ENCODE assay signal across 8 mouse cellular contexts in the genomic region with DNA sequence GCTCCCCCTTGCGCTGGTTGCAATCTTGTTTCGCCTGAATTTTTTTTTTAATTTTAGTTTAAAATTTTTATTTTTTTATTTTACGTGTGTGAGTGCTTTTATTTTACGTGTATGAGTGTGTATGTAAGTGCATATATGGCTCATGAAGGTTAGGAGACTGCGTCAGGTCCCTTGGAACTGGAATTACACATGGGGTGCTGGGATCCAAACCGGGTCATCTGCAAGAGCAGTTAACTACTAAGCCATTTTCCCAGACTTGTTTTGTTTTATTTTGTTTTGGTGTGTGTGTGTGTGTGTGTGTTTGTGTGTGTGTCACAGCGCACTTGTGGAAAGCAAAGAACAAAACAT. TPM values are rescaled to one million over a fixed set of nuclear protein-coding genes. Genes with fewer than 3 reads are reported as not detected.
DNase-seq lines count a peak whose midpoint lies in the region; ATAC-seq and TF ChIP-seq lines count a peak whose summit lies in the region.

No protein-coding gene starts in this region.

- H3K9me3 ChIP-seq in embryonic facial prominence, embryonic 14.5 days (ENCODE audit: control insufficient read depth, low read length) = no peaks in the 10 kb centered on the region
- H3K9me3 ChIP-seq in limb, embryonic 11.5 days (ENCODE audit: control insufficient read depth, low read length) = no peaks in the 10 kb centered on the region
- no peaks in the 10 kb centered on the region for H3K9me3 ChIP-seq in neural tube, embryonic 14.5 days (ENCODE audit: control insufficient read depth, low read length)

- H3K27me3 ChIP-seq in liver, adult 2 months (ENCODE audit: control insufficient read depth, insufficient read depth, low read length) = no peaks in the 10 kb centered on the region
- H3K27me3 ChIP-seq in embryonic facial prominence, embryonic 14.5 days (replicated peaks; ENCODE audit: control insufficient read depth, insufficient read depth, low read length) = no peaks in the 10 kb centered on the region
- no peaks in the 10 kb centered on the region for H3K27me3 ChIP-seq in limb, embryonic 11.5 days (ENCODE audit: control insufficient read depth, insufficient read depth, low read length)
- H3K27me3 ChIP-seq in neural tube, embryonic 14.5 days (ENCODE audit: control insufficient read depth, insufficient read depth, low read length) = no peaks in the 10 kb centered on the region

- H3K4me2 ChIP-seq in embryonic facial prominence, embryonic 14.5 days (ENCODE audit: low read depth, low read length) = peak overlapping the region; percentile 72
- H3K4me2 ChIP-seq in limb, embryonic 11.5 days (ENCODE audit: low read depth, severe bottlenecking) = peak overlapping the region; percentile 92; the same call in 1 of the 2 replicates
- peak overlapping the region; percentile 85 for H3K4me2 ChIP-seq in neural tube, embryonic 14.5 days (ENCODE audit: low read depth, low read length)

- ATAC-seq in embryonic facial prominence, embryonic 14.5 days (ENCODE audit: low read depth) = no peak
- no peak for ATAC-seq in limb, embryonic 11.5 days (ENCODE audit: insufficient number of reproducible peaks, low FRiP score, low TSS enrichment, low read depth)
- no peak for ATAC-seq in neural tube, embryonic 14.5 days (ENCODE audit: low read depth)

- no peaks in the 10 kb centered on the region for H3K36me3 ChIP-seq in liver, adult 2 months (ENCODE audit: control insufficient read depth, insufficient read depth, low read length)
- H3K36me3 ChIP-seq in embryonic facial prominence, embryonic 14.5 days (ENCODE audit: control insufficient read depth, insufficient read depth, low read length) = no peaks in the 10 kb centered on the region; the same call in 1 of the 2 replicates
- H3K36me3 ChIP-seq in limb, embryonic 11.5 days (ENCODE audit: control insufficient read depth, insufficient read depth, low read length) = no peaks in the 10 kb centered on the region
- no peaks in the 10 kb centered on the region for H3K36me3 ChIP-seq in neural tube, embryonic 14.5 days (ENCODE audit: control insufficient read depth, insufficient read depth, low read length)

- DNase-seq in liver, adult 2 months (ENCODE audit: extremely low read depth, low read depth, low spot score) = no peak
- DNase-seq in liver = no peak
- no peak for DNase-seq in embryonic facial prominence, embryonic 14.5 days (ENCODE audit: low spot score)
- no peak for DNase-seq in limb, embryonic 11.5 days (ENCODE audit: low spot score)
- no peak for DNase-seq in gastrocnemius, postnatal 4 days (ENCODE audit: low spot score in 2 of 2)
- no peak for DNase-seq in cerebellum, adult 9-11 months
- DNase-seq in cerebellum, postnatal 14 days = no peak

- H3K4me3 ChIP-seq in liver, adult 2 months (ENCODE audit: insufficient read depth, low read depth, low read length) = peak overlapping the region; percentile 32
- H3K4me3 ChIP-seq in embryonic facial prominence, embryonic 14.5 days (ENCODE audit: low read depth, low read length) = peak overlapping the region; percentile 68
- peak overlapping the region; percentile 87 for H3K4me3 ChIP-seq in limb, embryonic 11.5 days (ENCODE audit: low read depth, low read length)
- peak overlapping the region; percentile 71 for H3K4me3 ChIP-seq in neural tube, embryonic 14.5 days (ENCODE audit: low read depth, low read length)

- no peak for TF ChIP-seq CTCF in liver, adult 2 months (IDR thresholded peaks at IDR 0.05; ENCODE audit: low read depth, low read length)

- peaks cover 8% of the 10 kb centered on the region for H3K4me1 ChIP-seq in liver, adult 2 months (ENCODE audit: control insufficient read depth, insufficient read depth, low read length)
- H3K4me1 ChIP-seq in embryonic facial prominence, embryonic 14.5 days (ENCODE audit: control insufficient read depth, insufficient read depth, low read length) = peaks cover 9% of the 10 kb centered on the region
- H3K4me1 ChIP-seq in limb, embryonic 11.5 days (ENCODE audit: control insufficient read depth, insufficient read depth, low read length) = peaks cover 11% of the 10 kb centered on the region
- H3K4me1 ChIP-seq in neural tube, embryonic 14.5 days (ENCODE audit: control insufficient read depth, insufficient read depth, low read length) = peaks cover 12% of the 10 kb centered on the region; the same call in 1 of the 2 replicates

- H3K9ac ChIP-seq in liver, adult 2 months (ENCODE audit: low read depth, low read length) = peak overlapping the region; percentile 46; the same call in 1 of the 2 replicates
- H3K9ac ChIP-seq in embryonic facial prominence, embryonic 14.5 days (ENCODE audit: low read depth, low read length) = peak overlapping the region; percentile 79
- peak overlapping the region; percentile 83; the same call in 1 of the 2 replicates for H3K9ac ChIP-seq in limb, embryonic 11.5 days (ENCODE audit: low read length)
- peak overlapping the region; percentile 66; the same call in 1 of the 2 replicates for H3K9ac ChIP-seq in neural tube, embryonic 14.5 days (replicated peaks; ENCODE audit: low read depth, low read length)

- no peak overlapping the region for H3K27ac ChIP-seq in liver, adult 2 months (replicated peaks; ENCODE audit: insufficient read depth, low read depth, low read length)
- H3K27ac ChIP-seq in embryonic facial prominence, embryonic 14.5 days (replicated peaks; ENCODE audit: low read depth, low read length) = no peak overlapping the region
- no peak overlapping the region for H3K27ac ChIP-seq in limb, embryonic 11.5 days (replicated peaks; ENCODE audit: low read depth, low read length)
- peak overlapping the region; percentile 60; the same call in 1 of the 2 replicates for H3K27ac ChIP-seq in neural tube, embryonic 14.5 days (ENCODE audit: low read depth, low read length)

- 27% methylated on average over 7 of the region's 7 CpGs for WGBS in liver, adult 2 months
- 33% methylated on average over 7 of the region's 7 CpGs for WGBS in embryonic facial prominence, embryonic 14.5 days
- WGBS in limb, embryonic 11.5 days = 39% methylated on average over 7 of the region's 7 CpGs
- 39% methylated on average over 7 of the region's 7 CpGs for WGBS in neural tube, embryonic 14.5 days

- H3K79me2 ChIP-seq in liver, adult 2 months (ENCODE audit: control insufficient read depth, insufficient read depth, low read length) = no peaks in the 10 kb centered on the region; the same call in 1 of the 2 replicates

- no peak for TF ChIP-seq POLR2A in liver, adult 2 months (IDR thresholded peaks at IDR 0.05; ENCODE audit: extremely low read depth, insufficient read depth, low read length)

RNA-seq across cellular contexts. Expression of a gene that starts 0.4 kb away (rescaled TPM):
- 4.9 and 6.5 TPM in 2 replicates for total RNA-seq in liver, adult 2 months (2014; rRNA removed)
- polyA plus RNA-seq in liver, adult 2 months (2012; rRNA removed) = 11.2 and 11.8 TPM in 2 replicates
- polyA plus RNA-seq in embryonic facial prominence, embryonic 14.5 days (2014; fragmentation: Nextera tagmentation; extraction: Ambion mirVana) = 30.7 and 36.8 TPM in 2 replicates
- polyA plus RNA-seq in limb, embryonic 11.5 days (2014; fragmentation: Nextera tagmentation; extraction: Ambion mirVana) = 55.8 and 59.1 TPM in 2 replicates
- 39.8 and 42.6 TPM in 2 replicates for polyA plus RNA-seq in neural tube, embryonic 14.5 days (2014; fragmentation: Nextera tagmentation; extraction: Ambion mirVana)
- total RNA-seq in gastrocnemius, postnatal 4 days (2021) = 10 to 100 TPM; 15.5 to 17.6 TPM

RNA-seq across cellular contexts. Expression of a gene that starts 31.8 kb away (rescaled TPM):
- total RNA-seq in liver, adult 2 months (2014; rRNA removed) = 25.9 and 27.9 TPM in 2 replicates
- 29.3 and 30.7 TPM in 2 replicates for polyA plus RNA-seq in liver, adult 2 months (2012; rRNA removed)
- polyA plus RNA-seq in embryonic facial prominence, embryonic 14.5 days (2014; fragmentation: Nextera tagmentation; extraction: Ambion mirVana) = 34.9 and 37.1 TPM in 2 replicates
- polyA plus RNA-seq in limb, embryonic 11.5 days (2014; fragmentation: Nextera tagmentation; extraction: Ambion mirVana) = 44.9 and 48.4 TPM in 2 replicates
- polyA plus RNA-seq in neural tube, embryonic 14.5 days (2014; fragmentation: Nextera tagmentation; extraction: Ambion mirVana) = 31.8 and 36.6 TPM in 2 replicates
- 10 to 100 TPM; 29.8 to 31.3 TPM for total RNA-seq in gastrocnemius, postnatal 4 days (2021)

RNA-seq across cellular contexts. Expression of a gene that starts 31.9 kb away (rescaled TPM):
- 99.9 and 123 TPM in 2 replicates for total RNA-seq in liver, adult 2 months (2014; rRNA removed)
- 206 and 283 TPM in 2 replicates for polyA plus RNA-seq in liver, adult 2 months (2012; rRNA removed)
- 56.7 and 70.8 TPM in 2 replicates for polyA plus RNA-seq in embryonic facial prominence, embryonic 14.5 days (2014; fragmentation: Nextera tagmentation; extraction: Ambion mirVana)
- polyA plus RNA-seq in limb, embryonic 11.5 days (2014; fragmentation: Nextera tagmentation; extraction: Ambion mirVana) = 46.1 and 51.8 TPM in 2 replicates
- polyA plus RNA-seq in neural tube, embryonic 14.5 days (2014; fragmentation: Nextera tagmentation; extraction: Ambion mirVana) = 4.7 and 7.7 TPM in 2 replicates
- 10 to 100 TPM; 25.5 to 38.0 TPM for total RNA-seq in gastrocnemius, postnatal 4 days (2021)

Comparison
In these comparisons a context has a peak if more than half of its experiments do, and no peak if none do; other contexts are left out.
1. H3K4me3 ChIP-seq: peak in every context shown above with its lines; median percentile 87 in limb, embryonic 11.5 days; 71 in neural tube, embryonic 14.5 days; 68 in embryonic facial prominence, embryonic 14.5 days; 32 in liver, adult 2 months.